Mouse (Mus musculus) limb, embryonic 14.5 days (tissue): ENCODE measurements around the gene Tmem116. TPM values are rescaled to one million over a fixed set of nuclear protein-coding genes. Genes with fewer than 3 reads are reported as not detected.

ENCODE experiments used
- ATAC-seq: fragments of 200-750 bp; cut with Nextera tagmentation; 2 replicates; pipeline ENCODE4 v1.8.0; 2017; ENCODE audit warnings: low read depth, moderate number of reproducible peaks, moderate TSS enrichment; ENCODE audit not compliant: low FRiP score
- DNase-seq: peaks from one replicate; pipeline ENCODE4 v3.0.0-alpha.2; 2015; ENCODE audit warnings: low spot score
- H3K27ac ChIP-seq: fragments of 300-500 bp; sonication (generic); replicated peaks from 2 replicates; pipeline ENCODE4 v1.5.1; 2014; ENCODE audit warnings: low read depth, mild to moderate bottlenecking, low read length, moderate library complexity, mixed read lengths
- H3K27me3 ChIP-seq: fragments of 300-500 bp; sonication (generic); 2 replicates; pipeline ENCODE4 v1.6.1; 2014; ENCODE audit warnings: low read length, mixed read lengths; ENCODE audit not compliant: control insufficient read depth, insufficient read depth
- H3K36me3 ChIP-seq: fragments of 300-500 bp; sonication (generic); 2 replicates; pipeline ENCODE4 v1.6.1; 2014; ENCODE audit warnings: mild to moderate bottlenecking, low read length, moderate library complexity, mixed read lengths; ENCODE audit not compliant: control insufficient read depth, insufficient read depth
- H3K4me1 ChIP-seq: fragments of 300-500 bp; sonication (generic); 2 replicates; pipeline ENCODE4 v1.6.1; 2014; ENCODE audit warnings: antibody characterized with exemption, low read length, mixed read lengths; ENCODE audit not compliant: control insufficient read depth, insufficient read depth
- H3K4me2 ChIP-seq: fragments of 300-500 bp; sonication (generic); replicated peaks from 2 replicates; pipeline ENCODE4 v1.6.1; 2014; ENCODE audit warnings: low read depth, mild to moderate bottlenecking, low read length, moderate library complexity; ENCODE audit not compliant: severe bottlenecking
- H3K4me3 ChIP-seq: fragments of 300-500 bp; sonication (generic); replicated peaks from 2 replicates; pipeline ENCODE4 v1.5.1; 2014; ENCODE audit warnings: low read length
- H3K9ac ChIP-seq: fragments of 300-500 bp; sonication (generic); 2 replicates; pipeline ENCODE4 v1.6.1; 2014; ENCODE audit warnings: mild to moderate bottlenecking, low read depth, low read length, moderate library complexity; ENCODE audit not compliant: severe bottlenecking
- H3K9me3 ChIP-seq: fragments of 300-500 bp; sonication (generic); 2 replicates; pipeline ENCODE4 v1.6.1; 2016; ENCODE audit warnings: low read length; ENCODE audit not compliant: control insufficient read depth
- POLR2A ChIP-seq: fragments of 200-500 bp; IDR thresholded peaks from 2 replicates; pipeline ENCODE4 v1.8.0; 2012; ENCODE audit warnings: inconsistent platforms, mild to moderate bottlenecking, moderate library complexity, borderline replicate concordance; ENCODE audit not compliant: insufficient read depth, insufficient read length; ENCODE audit errors: extremely low read depth
- WGBS: fragments of 180-500 bp; shearing (Covaris S2); extraction: QIAGEN DNeasy Blood & Tissue Kit; methylation state at CpG from one replicate; pipeline ENCODE4 v1.1.7; 2014; 5-methylcytosine and 5-hydroxymethylcytosine counted together
- polyA plus RNA-seq, 2 experiments: library from polyadenylated mRNA; depleted of rRNA in 1 of 2; stranded (reverse) in 1 of 2; unstranded in 1 of 2; fragments of >200 nt; fragmentation: Nextera tagmentation in 1 of 2; extraction: Ambion mirVana in 1 of 2; gene quantifications; 2 replicates each; pipeline versions ENCODE4 v1.2.1 to v1.2.3; 2012 to 2014

Tmem116 gene
- polyA plus RNA-seq, 2 experiments: 2.9 to 3.4 TPM

GRCm38 (mm10) chr5:121566035-121566681 lies 114.5 kb downstream of the Tmem116 start:
- Histone ChIP-seq H3K27ac (no peak overlapping the region), H3K27me3 (no peaks in the 10 kb centered on the region), H3K4me2 (no peak overlapping the region), H3K36me3 (peaks cover 35% of the 10 kb centered on the region), H3K4me3 (no peak overlapping the region), H3K4me1 (0 out of 2 replicates have a peak, but pooled peaks cover 4% of the 10 kb centered on the region), H3K9ac (no peak overlapping the region), H3K9me3 (no peaks in the 10 kb centered on the region)
- TF ChIP-seq POLR2A: no peak
- WGBS: 89% methylated on average over 16 of the region's 16 CpGs
- no peak for ATAC-seq
- DNase-seq: no peak

DNA sequence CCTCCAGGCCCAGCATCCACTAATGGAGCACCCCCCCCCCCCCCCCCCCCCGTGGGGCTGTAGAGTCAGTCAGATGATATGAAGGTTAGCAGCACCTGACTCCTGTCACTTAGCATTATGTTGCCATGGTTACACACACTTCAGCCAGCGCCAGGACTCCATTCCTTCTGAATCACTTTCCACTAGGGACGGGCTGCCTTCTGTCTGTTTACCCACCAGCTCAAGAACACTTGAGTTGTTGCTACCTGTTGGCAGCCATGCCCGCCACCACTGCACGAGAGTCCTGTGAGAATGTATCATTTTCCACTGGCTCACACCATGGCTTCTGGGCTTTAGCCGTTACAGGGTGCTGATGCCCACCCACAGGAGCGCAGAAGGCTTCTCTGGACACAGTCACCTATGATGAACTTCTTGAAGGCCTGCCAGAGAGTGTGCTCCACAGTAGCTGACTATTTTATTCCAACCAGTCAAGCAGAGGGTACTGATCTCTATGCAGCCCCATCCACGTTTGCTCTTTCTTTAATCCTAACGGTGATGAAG lies 118.3 kb downstream of the Tmem116 start:
- no peak overlapping the region for H3K4me2 ChIP-seq
- DNase-seq (no peak), ATAC-seq (no peak)
- H3K4me3 ChIP-seq: no peak overlapping the region
- H3K4me1 ChIP-seq: no peaks in the 10 kb centered on the region
- H3K27ac ChIP-seq: no peak overlapping the region
- no peaks in the 10 kb centered on the region for H3K27me3 ChIP-seq
- WGBS: 84% methylated on average over 8 of the region's 9 CpGs
- no peak overlapping the region for H3K9ac ChIP-seq
- no peak for TF ChIP-seq POLR2A
- peaks cover 72% of the 10 kb centered on the region for H3K36me3 ChIP-seq
- H3K9me3 ChIP-seq: no peaks in the 10 kb centered on the region

DNA sequence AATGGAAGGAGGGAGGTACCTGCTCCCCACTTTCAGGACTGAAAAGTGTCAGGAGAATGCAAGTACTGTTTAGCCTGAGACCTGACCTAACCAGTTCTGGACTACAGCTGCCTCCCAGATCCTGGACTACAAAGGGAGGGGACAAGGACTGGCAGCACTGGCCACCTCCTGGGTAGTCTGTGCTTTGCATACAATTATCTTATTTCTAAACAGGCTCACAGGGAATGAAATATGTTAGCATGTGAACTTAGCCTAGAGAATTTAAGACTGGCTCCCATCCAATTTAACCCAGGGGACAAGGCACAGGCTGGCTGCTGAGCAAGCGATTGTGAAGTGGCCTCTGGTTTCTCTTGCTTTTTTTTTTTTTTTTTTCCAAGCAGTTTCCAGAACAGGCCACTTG lies 119.1 kb downstream of the Tmem116 start:
- peaks cover 80% of the 10 kb centered on the region for H3K36me3 ChIP-seq
- no peak overlapping the region for H3K4me2 ChIP-seq
- no peak for TF ChIP-seq POLR2A
- ATAC-seq: no peak
- H3K9ac ChIP-seq: no peak overlapping the region
- H3K4me1 ChIP-seq: no peaks in the 10 kb centered on the region
- H3K9me3 ChIP-seq: no peaks in the 10 kb centered on the region
- no peak overlapping the region for H3K27ac ChIP-seq
- 69% methylated on average over 1 of the region's 1 CpGs for WGBS
- no peak for DNase-seq
- H3K4me3 ChIP-seq: no peak overlapping the region
- no peaks in the 10 kb centered on the region for H3K27me3 ChIP-seq

Other genes starting within 250 kb of the Tmem116 start
- 786 and 1,086 TPM in 2 replicates for gene Rpl6, start 247.4 kb upstream of the Tmem116 start, polyA plus RNA-seq (2012; rRNA removed)
- gene Rpl6, start 247.4 kb upstream of the Tmem116 start, polyA plus RNA-seq (2014; fragmentation: Nextera tagmentation; extraction: Ambion mirVana): 696 and 712 TPM in 2 replicates
- gene Hectd4, start 231.7 kb upstream of the Tmem116 start, polyA plus RNA-seq (2012; rRNA removed): 15.2 and 21.5 TPM in 2 replicates
- gene Hectd4, start 231.7 kb upstream of the Tmem116 start, polyA plus RNA-seq (2014; fragmentation: Nextera tagmentation; extraction: Ambion mirVana): 7.0 and 8.9 TPM in 2 replicates
- 102 and 109 TPM in 2 replicates for gene Trafd1, start 66.3 kb upstream of the Tmem116 start, polyA plus RNA-seq (2012; rRNA removed)
- 70.2 and 74.7 TPM in 2 replicates for gene Trafd1, start 66.3 kb upstream of the Tmem116 start, polyA plus RNA-seq (2014; fragmentation: Nextera tagmentation; extraction: Ambion mirVana)
- 20.2 and 20.9 TPM in 2 replicates for gene Naa25, start 54.0 kb upstream of the Tmem116 start, polyA plus RNA-seq (2012; rRNA removed)
- 39.8 and 41.2 TPM in 2 replicates for gene Naa25, start 54.0 kb upstream of the Tmem116 start, polyA plus RNA-seq (2014; fragmentation: Nextera tagmentation; extraction: Ambion mirVana)
- 113 and 161 TPM in 2 replicates for gene Erp29, start 613 bp downstream of the Tmem116 start, polyA plus RNA-seq (2012; rRNA removed)
- 159 and 162 TPM in 2 replicates for gene Erp29, start 613 bp downstream of the Tmem116 start, polyA plus RNA-seq (2014; fragmentation: Nextera tagmentation; extraction: Ambion mirVana)
- gene Adam1b, start 51.5 kb downstream of the Tmem116 start, polyA plus RNA-seq (2012; rRNA removed): not detected in 2 replicates
- gene Adam1b, start 51.5 kb downstream of the Tmem116 start, polyA plus RNA-seq (2014; fragmentation: Nextera tagmentation; extraction: Ambion mirVana): 0.18 TPM in 1 of 2 replicates, not detected in the other
- gene Adam1a, start 93.6 kb downstream of the Tmem116 start, polyA plus RNA-seq (2012; rRNA removed): 14.7 and 15.3 TPM in 2 replicates
- gene Adam1a, start 93.6 kb downstream of the Tmem116 start, polyA plus RNA-seq (2014; fragmentation: Nextera tagmentation; extraction: Ambion mirVana): 1.3 and 1.9 TPM in 2 replicates
- gene Gm42878, start 93.6 kb downstream of the Tmem116 start, polyA plus RNA-seq (2012; rRNA removed): 0.28 and 0.31 TPM in 2 replicates
- gene Gm42878, start 93.6 kb downstream of the Tmem116 start, polyA plus RNA-seq (2014; fragmentation: Nextera tagmentation; extraction: Ambion mirVana): 0.69 TPM in 1 of 2 replicates, not detected in the other
- gene Mapkapk5, start 94.0 kb downstream of the Tmem116 start, polyA plus RNA-seq (2012; rRNA removed): 89.2 and 110 TPM in 2 replicates
- 60.4 and 61.6 TPM in 2 replicates for gene Mapkapk5, start 94.0 kb downstream of the Tmem116 start, polyA plus RNA-seq (2014; fragmentation: Nextera tagmentation; extraction: Ambion mirVana)
- gene Aldh2, start 141.9 kb downstream of the Tmem116 start, polyA plus RNA-seq (2012; rRNA removed): 328 and 418 TPM in 2 replicates
- gene Aldh2, start 141.9 kb downstream of the Tmem116 start, polyA plus RNA-seq (2014; fragmentation: Nextera tagmentation; extraction: Ambion mirVana): 108 and 134 TPM in 2 replicates
- 2.0 and 3.2 TPM in 2 replicates for gene Acad12, start 167.0 kb downstream of the Tmem116 start, polyA plus RNA-seq (2012; rRNA removed)
- gene Acad12, start 167.0 kb downstream of the Tmem116 start, polyA plus RNA-seq (2014; fragmentation: Nextera tagmentation; extraction: Ambion mirVana): 1.6 and 2.1 TPM in 2 replicates
- 2.6 and 2.7 TPM in 2 replicates for gene Acad10, start 208.6 kb downstream of the Tmem116 start, polyA plus RNA-seq (2012; rRNA removed)
- gene Acad10, start 208.6 kb downstream of the Tmem116 start, polyA plus RNA-seq (2014; fragmentation: Nextera tagmentation; extraction: Ambion mirVana): 1.3 and 2.2 TPM in 2 replicates
- 26.1 and 28.2 TPM in 2 replicates for gene Brap, start 208.7 kb downstream of the Tmem116 start, polyA plus RNA-seq (2012; rRNA removed)
- 44.6 and 52.7 TPM in 2 replicates for gene Brap, start 208.7 kb downstream of the Tmem116 start, polyA plus RNA-seq (2014; fragmentation: Nextera tagmentation; extraction: Ambion mirVana)